Mouse (Mus musculus) neural tube, embryonic 13.5 days (tissue): Measurements from ENCODE around the gene Sdc1. TPM values are rescaled to one million over a fixed set of nuclear protein-coding genes. Genes with fewer than 3 reads are reported as not detected.

ENCODE experiments used
- ATAC-seq: fragments of 200-750 bp; cut with Nextera tagmentation; 2 replicates; pipeline ENCODE4 v1.8.0; 2017; ENCODE audit warnings: low read depth, mild to moderate bottlenecking, moderate TSS enrichment, moderate library complexity
- H3K27ac ChIP-seq: fragments of 300-500 bp; sonication (generic); replicated peaks from 2 replicates; pipeline ENCODE4 v1.5.1; 2015; ENCODE audit warnings: moderate library complexity, mild to moderate bottlenecking, inconsistent platforms
- H3K27me3 ChIP-seq: fragments of 300-500 bp; sonication (generic); 2 replicates; pipeline ENCODE4 v1.6.1; 2015; ENCODE audit warnings: mild to moderate bottlenecking, inconsistent platforms
- H3K36me3 ChIP-seq: fragments of 300-500 bp; sonication (generic); 2 replicates; pipeline ENCODE4 v1.6.1; 2015; ENCODE audit warnings: mild to moderate bottlenecking, inconsistent platforms
- H3K4me1 ChIP-seq: fragments of 300-500 bp; sonication (generic); replicated peaks from 2 replicates; pipeline ENCODE4 v1.6.1; 2015; ENCODE audit warnings: inconsistent platforms
- H3K4me2 ChIP-seq: fragments of 300-500 bp; sonication (generic); 2 replicates; pipeline ENCODE4 v1.6.1; 2015; ENCODE audit warnings: inconsistent platforms, mild to moderate bottlenecking, moderate library complexity
- H3K4me3 ChIP-seq: fragments of 300-500 bp; sonication (generic); 2 replicates; pipeline ENCODE4 v1.5.1; 2015; ENCODE audit warnings: mild to moderate bottlenecking, inconsistent platforms
- H3K9ac ChIP-seq: fragments of 300-500 bp; sonication (generic); 2 replicates; pipeline ENCODE4 v1.6.1; 2015; ENCODE audit warnings: moderate library complexity, mild to moderate bottlenecking, inconsistent platforms
- H3K9me3 ChIP-seq: fragments of 300-500 bp; sonication (generic); 2 replicates; pipeline ENCODE4 v1.6.1; 2016; ENCODE audit warnings: inconsistent platforms
- WGBS: fragments of 180-500 bp; shearing (Covaris S2); methylation state at CpG from one replicate; pipeline ENCODE4 v1.1.7; 2015; 5-methylcytosine and 5-hydroxymethylcytosine counted together
- polyA plus RNA-seq: library from polyadenylated mRNA; unstranded; fragments of >200 nt; fragmentation: Nextera tagmentation; extraction: Ambion mirVana; gene quantifications from 2 replicates; pipeline ENCODE4 v1.2.1, GENCODE M21; 2015

Gene Sdc1
- polyA plus RNA-seq, 1 experiment from 2014 or later: 17.8 TPM

DNA sequence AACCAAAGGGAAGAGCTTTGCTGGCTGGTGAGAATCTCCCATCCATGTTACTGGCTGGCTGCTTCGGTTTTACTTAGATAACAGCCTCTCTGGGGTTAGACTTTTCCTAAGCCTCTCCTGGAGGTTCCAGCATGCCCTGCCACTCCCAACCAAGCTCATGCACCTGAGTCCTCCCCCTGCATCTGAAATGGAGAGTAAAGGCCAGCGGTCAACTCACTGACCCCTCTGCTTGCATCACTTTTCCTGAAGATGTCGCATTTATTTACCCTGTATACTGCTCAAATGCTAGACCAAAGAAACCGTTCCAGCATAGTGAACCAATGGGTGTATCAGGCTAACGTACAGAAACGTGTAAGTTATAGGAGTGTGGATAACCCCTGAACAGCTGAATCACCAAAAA is 38.5 kb downstream of the Sdc1 start:
- Histone ChIP-seq H3K9ac (no peak overlapping the region), H3K4me1 (no peaks in the 10 kb centered on the region), H3K36me3 (no peaks in the 10 kb centered on the region), H3K27me3 (no peaks in the 10 kb centered on the region), H3K4me2 (no peak overlapping the region), H3K4me3 (no peak overlapping the region), H3K9me3 (no peaks in the 10 kb centered on the region), H3K27ac (no peak overlapping the region)
- no peak for ATAC-seq
- 90% methylated on average over 6 of the region's 6 CpGs for WGBS

GRCm38 (mm10) chr12:8810966-8811365 is 39.8 kb downstream of the Sdc1 start:
- no peak overlapping the region for H3K4me2 ChIP-seq
- H3K4me3 ChIP-seq: no peak overlapping the region
- H3K9me3 ChIP-seq: no peaks in the 10 kb centered on the region
- H3K27ac ChIP-seq: no peak overlapping the region
- H3K9ac ChIP-seq: no peak overlapping the region
- WGBS: 64% methylated on average over 2 of the region's 2 CpGs
- no peaks in the 10 kb centered on the region for H3K36me3 ChIP-seq
- no peaks in the 10 kb centered on the region for H3K4me1 ChIP-seq
- H3K27me3 ChIP-seq: no peaks in the 10 kb centered on the region
- no peak for ATAC-seq

- H3K27me3 ChIP-seq: no peaks in the 10 kb centered on the region
- H3K4me1 ChIP-seq: no peaks in the 10 kb centered on the region
- WGBS: 58% methylated on average over 6 of the region's 6 CpGs
- H3K36me3 ChIP-seq: no peaks in the 10 kb centered on the region
- ATAC-seq: no peak
- no peak overlapping the region for H3K9ac ChIP-seq
- no peak overlapping the region for H3K4me3 ChIP-seq
- H3K27ac ChIP-seq: no peak overlapping the region
- H3K9me3 ChIP-seq: no peaks in the 10 kb centered on the region
- no peak overlapping the region for H3K4me2 ChIP-seq
Measured at GRCm38 (mm10) chr12:8811441-8811871, 40.3 kb downstream of the Sdc1 start.

- ATAC-seq: no peak
Measured at GRCm38 (mm10) chr12:8811894-8812560, 40.9 kb downstream of the Sdc1 start.

DNA sequence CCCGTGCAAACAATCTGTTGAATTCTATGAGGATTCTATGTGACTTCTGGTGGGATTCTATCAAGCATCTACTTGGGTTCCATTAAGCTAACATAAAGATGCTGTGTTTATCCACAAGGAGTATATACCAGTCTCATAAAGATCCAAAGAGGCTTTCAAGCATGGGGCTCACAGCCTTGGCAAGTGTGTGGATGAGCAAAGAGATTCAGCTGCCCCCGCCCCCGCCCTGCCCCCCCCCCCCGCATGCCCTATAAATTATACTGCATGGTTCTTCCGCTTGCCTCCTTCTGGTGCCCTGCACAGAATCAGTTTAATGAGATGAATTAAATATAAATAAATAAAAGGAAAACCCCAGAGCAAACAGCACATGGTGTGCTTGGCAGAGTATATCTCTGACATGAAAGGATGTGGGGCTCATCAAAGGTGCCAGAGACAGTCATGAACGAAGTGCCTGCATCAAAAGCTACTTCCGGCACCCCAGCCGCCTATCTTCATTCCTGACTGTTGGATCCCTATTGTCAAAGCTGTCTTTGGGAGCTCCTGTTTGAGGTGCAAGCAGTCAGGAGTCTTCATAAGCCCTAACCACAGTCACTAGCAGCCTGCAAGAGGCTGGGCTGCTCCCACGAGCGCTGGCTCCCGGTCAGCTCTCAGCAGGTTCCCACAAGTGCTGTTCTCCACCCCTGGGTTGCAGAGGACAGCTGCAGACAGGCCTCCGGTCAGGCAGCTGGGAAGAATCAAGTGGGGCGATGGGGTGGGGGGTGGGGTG is 46.5 kb downstream of the Sdc1 start:
- no peak overlapping the region for H3K27ac ChIP-seq
- H3K27me3 ChIP-seq: no peaks in the 10 kb centered on the region
- H3K4me1 ChIP-seq: peaks cover 12% of the 10 kb centered on the region
- WGBS: 24% methylated on average over 13 of the region's 13 CpGs
- ATAC-seq: 0 out of 2 replicates have a peak, but pooled peaks have one; percentile 65
- H3K4me3 ChIP-seq: no peak overlapping the region
- no peaks in the 10 kb centered on the region for H3K36me3 ChIP-seq
- H3K9ac ChIP-seq: no peak overlapping the region
- H3K4me2 ChIP-seq: 0 out of 2 replicates have a peak overlapping the region, but pooled peaks have one; percentile 24
- H3K9me3 ChIP-seq: no peaks in the 10 kb centered on the region

More at GRCm38 (mm10) chr12:8811894-8812560, 40.9 kb downstream of the Sdc1 start:
- Histone ChIP-seq H3K27me3 (no peaks in the 10 kb centered on the region), H3K9ac (no peak overlapping the region), H3K4me1 (no peaks in the 10 kb centered on the region), H3K9me3 (no peaks in the 10 kb centered on the region), H3K36me3 (no peaks in the 10 kb centered on the region), H3K4me3 (no peak overlapping the region), H3K4me2 (no peak overlapping the region), H3K27ac (no peak overlapping the region)
- WGBS: 82% methylated on average over 5 of the region's 5 CpGs

- Histone ChIP-seq H3K4me3 (no peak overlapping the region), H3K4me2 (0 out of 2 replicates have a peak overlapping the region, but pooled peaks have one; percentile 24), H3K36me3 (no peaks in the 10 kb centered on the region), H3K9me3 (no peaks in the 10 kb centered on the region), H3K4me1 (peaks cover 12% of the 10 kb centered on the region), H3K27me3 (no peaks in the 10 kb centered on the region), H3K27ac (no peak overlapping the region), H3K9ac (no peak overlapping the region)
- ATAC-seq: no peak; the same call in 1 of the 2 replicates
- WGBS: 51% methylated on average over 3 of the region's 3 CpGs
Measured at GRCm38 (mm10) chr12:8818233-8818672, 47.1 kb downstream of the Sdc1 start.

DNA sequence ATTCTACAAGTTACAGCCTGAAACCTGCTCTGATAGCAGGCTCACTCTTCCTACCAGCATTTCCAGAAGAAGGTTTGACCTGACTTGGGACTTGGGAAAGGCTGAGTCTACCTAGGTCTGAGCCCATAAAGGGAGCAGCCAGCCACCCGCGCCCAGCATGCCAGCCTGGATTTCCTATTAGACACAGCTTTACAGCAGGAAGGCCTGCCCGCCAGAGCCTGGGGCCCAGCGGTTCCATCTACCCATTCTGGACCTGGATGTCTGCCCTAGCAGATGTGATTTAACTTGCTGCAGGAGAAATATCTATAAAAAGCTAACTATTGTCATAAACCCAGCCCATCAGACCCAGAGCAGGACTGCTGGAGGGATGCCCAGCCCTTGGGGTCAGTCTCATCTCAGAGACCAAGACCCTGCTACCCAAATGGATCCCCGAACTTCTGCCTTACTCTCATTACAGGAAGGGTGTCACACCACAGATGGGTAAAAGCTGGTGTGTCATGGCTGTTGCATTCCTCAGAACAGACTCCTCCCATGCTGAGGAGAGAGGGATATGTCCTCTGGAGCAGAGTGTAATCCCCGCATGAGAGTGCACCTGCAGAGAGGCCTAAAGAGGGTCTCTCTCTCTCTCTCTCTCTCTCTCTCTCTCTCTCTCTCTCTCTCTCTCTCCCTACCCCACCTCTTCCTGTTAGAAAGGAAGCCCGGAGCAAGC is 54.0 kb downstream of the Sdc1 start:
- Histone ChIP-seq H3K4me2 (no peak overlapping the region), H3K27me3 (no peaks in the 10 kb centered on the region), H3K27ac (no peak overlapping the region), H3K9ac (no peak overlapping the region), H3K4me3 (no peak overlapping the region), H3K9me3 (no peaks in the 10 kb centered on the region), H3K4me1 (no peaks in the 10 kb centered on the region), H3K36me3 (no peaks in the 10 kb centered on the region)
- ATAC-seq: no peak
- WGBS: 75% methylated on average over 7 of the region's 7 CpGs

DNA sequence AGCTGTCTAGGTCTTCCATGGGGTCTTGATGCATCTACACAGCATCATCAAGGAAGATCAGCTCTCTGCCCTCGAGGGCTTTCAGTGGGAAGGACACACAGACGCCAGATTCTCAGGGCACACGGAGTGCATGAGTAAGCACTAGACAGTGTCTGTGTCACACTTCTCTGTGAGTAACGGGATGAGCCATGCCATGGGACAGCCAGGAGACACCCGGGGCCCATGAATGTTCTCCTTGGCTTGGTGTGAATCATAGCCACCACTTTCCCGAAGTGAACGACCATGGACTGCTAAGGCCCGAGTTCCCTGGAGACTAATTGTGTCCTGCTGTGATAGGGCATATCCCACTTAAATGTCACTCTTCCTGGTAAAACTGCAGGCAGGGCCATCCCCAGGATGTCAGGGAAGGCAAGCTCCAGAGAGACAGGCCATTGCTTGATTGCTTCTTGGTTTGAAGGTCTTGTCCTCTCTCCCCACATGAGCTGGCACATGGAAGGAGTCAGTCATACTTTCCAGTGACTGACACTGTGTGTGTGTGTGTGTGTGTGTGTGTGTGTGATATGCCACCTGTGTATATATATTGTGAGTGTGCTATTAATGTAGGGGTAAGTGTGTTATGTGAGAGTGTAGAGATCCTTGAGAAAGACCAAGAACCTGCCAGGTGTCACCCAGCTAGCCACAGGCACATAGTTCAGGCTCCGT is 56.0 kb downstream of the Sdc1 start:
- Histone ChIP-seq H3K9me3 (no peaks in the 10 kb centered on the region), H3K4me2 (no peak overlapping the region), H3K4me3 (no peak overlapping the region), H3K4me1 (no peaks in the 10 kb centered on the region), H3K27ac (no peak overlapping the region), H3K9ac (no peak overlapping the region), H3K36me3 (no peaks in the 10 kb centered on the region), H3K27me3 (no peaks in the 10 kb centered on the region)
- ATAC-seq: no peak
- WGBS: 86% methylated on average over 9 of the region's 9 CpGs

DNA sequence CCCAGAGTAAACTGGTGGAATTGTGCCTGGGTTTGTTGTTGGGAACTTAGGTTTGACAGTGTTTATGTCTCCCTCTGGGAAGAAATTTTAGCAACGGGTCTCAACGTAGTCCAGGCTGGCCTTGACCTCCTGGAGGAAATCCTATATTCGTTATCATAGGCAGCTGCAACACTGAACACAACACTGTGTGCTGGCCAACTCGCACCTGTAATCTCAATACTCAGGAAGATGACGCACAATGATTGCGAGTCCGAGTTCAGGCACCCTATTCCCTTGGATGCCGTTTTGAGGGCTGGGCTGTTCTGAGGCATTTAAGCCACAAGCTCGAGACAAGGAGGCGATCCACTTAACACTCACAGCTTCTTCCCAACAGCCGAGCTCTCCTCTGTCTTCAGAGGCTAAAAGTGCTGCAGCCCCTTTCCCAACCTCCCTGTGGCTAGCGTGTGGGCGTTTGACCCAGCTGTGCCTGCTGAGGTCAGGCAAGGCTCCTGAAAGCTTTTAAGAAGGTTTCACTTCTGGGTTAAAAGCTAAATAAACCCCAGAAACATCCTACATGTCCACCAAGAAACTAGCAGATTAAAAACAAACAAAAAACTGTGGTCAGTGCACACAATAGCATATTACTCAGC is 58.0 kb downstream of the Sdc1 start:
- Histone ChIP-seq H3K4me2 (no peak overlapping the region), H3K4me1 (no peaks in the 10 kb centered on the region), H3K36me3 (no peaks in the 10 kb centered on the region), H3K9me3 (no peaks in the 10 kb centered on the region), H3K9ac (no peak overlapping the region), H3K27me3 (no peaks in the 10 kb centered on the region), H3K4me3 (no peak overlapping the region), H3K27ac (no peak overlapping the region)
- no peak for ATAC-seq
- 78% methylated on average over 13 of the region's 13 CpGs for WGBS

DNA sequence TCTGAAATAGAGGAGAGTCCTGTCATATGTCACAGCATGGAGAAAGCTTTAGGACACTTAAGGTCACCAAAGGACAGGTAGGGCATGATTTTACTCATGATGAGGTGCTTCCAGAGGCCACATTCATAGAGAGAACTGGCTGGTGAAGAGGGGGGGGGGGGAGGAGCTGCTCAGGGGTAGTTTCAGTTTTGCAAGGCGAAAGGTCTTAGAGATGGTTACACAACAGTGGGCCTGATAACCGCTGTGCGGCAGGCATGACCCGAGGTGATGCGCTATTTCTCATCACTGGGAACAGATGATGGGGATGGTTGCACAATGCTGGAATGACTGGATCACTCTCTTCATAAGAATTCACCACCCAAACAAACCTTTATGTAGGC is 58.5 kb downstream of the Sdc1 start:
- Histone ChIP-seq H3K9ac (no peak overlapping the region), H3K27me3 (no peaks in the 10 kb centered on the region), H3K4me2 (no peak overlapping the region), H3K4me1 (no peaks in the 10 kb centered on the region), H3K27ac (no peak overlapping the region), H3K4me3 (no peak overlapping the region), H3K9me3 (no peaks in the 10 kb centered on the region), H3K36me3 (no peaks in the 10 kb centered on the region)
- WGBS: 97% methylated on average over 5 of the region's 5 CpGs
- no peak for ATAC-seq

- no peak for ATAC-seq
- no peak overlapping the region for H3K4me3 ChIP-seq
- no peaks in the 10 kb centered on the region for H3K36me3 ChIP-seq
- no peaks in the 10 kb centered on the region for H3K27me3 ChIP-seq
- no peaks in the 10 kb centered on the region for H3K4me1 ChIP-seq
- no peak overlapping the region for H3K27ac ChIP-seq
- H3K9ac ChIP-seq: no peak overlapping the region
- 71% methylated on average over 6 of the region's 6 CpGs for WGBS
- H3K9me3 ChIP-seq: no peaks in the 10 kb centered on the region
- H3K4me2 ChIP-seq: no peak overlapping the region
Measured at GRCm38 (mm10) chr12:8830967-8831635, 60.0 kb downstream of the Sdc1 start.
